Mouse (Mus musculus) lung, embryonic 14.5 days (tissue): ENCODE measurements at regions not wholly inside any gene's neighbourhood (a gene's known extent, or its start where the extent isn't known, plus 50 kb on each side); places are given as distances from the start of the nearest gene placed in this dataset.
"Not testable (repeated sequence)": the region's sequence is repeated elsewhere in the genome, so short reads cannot be mapped to it uniquely, and the experiment has no call there.

ENCODE experiments used
- ATAC-seq: fragments of 200-750 bp; cut with Nextera tagmentation; 2 replicates; pipeline ENCODE4 v1.8.0; 2017; ENCODE audit warnings: mild to moderate bottlenecking, moderate TSS enrichment, moderate library complexity; ENCODE audit not compliant: insufficient read depth
- DNase-seq: peaks from one replicate; pipeline ENCODE4 v3.0.0-alpha.2; 2015
- H3K27ac ChIP-seq: fragments of 300-500 bp; sonication (generic); 2 replicates; pipeline ENCODE4 v1.5.1; 2014; ENCODE audit warnings: low read depth, mild to moderate bottlenecking, moderate library complexity
- H3K27me3 ChIP-seq: fragments of 300-500 bp; sonication (generic); 2 replicates; pipeline ENCODE4 v1.6.1; 2014; ENCODE audit warnings: low read length, control low read depth; ENCODE audit not compliant: insufficient read depth
- H3K36me3 ChIP-seq: fragments of 300-500 bp; sonication (generic); 2 replicates; pipeline ENCODE4 v1.6.1; 2014; ENCODE audit warnings: control low read depth; ENCODE audit not compliant: insufficient read depth
- H3K4me1 ChIP-seq: fragments of 300-500 bp; sonication (generic); 2 replicates; pipeline ENCODE4 v1.6.1; 2014; ENCODE audit warnings: antibody characterized with exemption, control low read depth; ENCODE audit not compliant: insufficient read depth
- H3K4me2 ChIP-seq: fragments of 300-500 bp; sonication (generic); 2 replicates; pipeline ENCODE4 v1.6.1; 2014; ENCODE audit warnings: mild to moderate bottlenecking
- H3K4me3 ChIP-seq: fragments of 300-500 bp; sonication (generic); 2 replicates; pipeline ENCODE4 v1.5.1; 2014; ENCODE audit warnings: low read depth, low read length
- H3K9ac ChIP-seq: fragments of 300-500 bp; sonication (generic); 2 replicates; pipeline ENCODE4 v1.6.1; 2014
- H3K9me3 ChIP-seq: fragments of 300-500 bp; sonication (generic); 2 replicates; pipeline ENCODE4 v1.6.1; 2016; ENCODE audit warnings: low read depth, low read length, control low read depth
- CTCF ChIP-seq: IDR thresholded peaks from 2 replicates; pipeline ENCODE4 v1.5.1; 2016; ENCODE audit warnings: antibody characterized with exemption, low read depth
- WGBS: fragments of 180-500 bp; shearing (Covaris S2); extraction: QIAGEN DNeasy Blood & Tissue Kit; methylation state at CpG from one replicate; pipeline ENCODE4 v1.1.7; 2014; 5-methylcytosine and 5-hydroxymethylcytosine counted together

DNA sequence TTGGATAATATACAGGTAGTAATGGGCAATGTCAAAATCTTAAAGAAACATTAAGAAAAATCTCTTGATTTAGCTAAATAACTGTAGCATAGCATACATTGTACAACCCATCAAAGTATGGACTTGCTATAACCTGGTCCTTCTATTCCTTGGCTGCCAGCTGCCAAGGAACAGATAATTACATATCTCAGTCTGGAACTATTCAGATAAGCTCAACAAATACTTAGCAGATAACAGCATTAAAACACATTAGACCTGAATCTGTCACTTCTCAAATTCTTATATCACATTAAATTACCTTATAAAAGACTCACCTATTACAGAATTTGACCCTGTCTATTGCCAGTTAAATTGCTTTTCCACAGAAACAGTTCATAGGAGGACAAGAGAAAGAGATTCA, 496.2 kb upstream of the Nrxn1 start:
- Histone ChIP-seq H3K36me3 (no peaks in the 10 kb centered on the region), H3K9me3 (no peaks in the 10 kb centered on the region), H3K4me2 (no peak overlapping the region), H3K9ac (no peak overlapping the region), H3K27ac (no peak overlapping the region), H3K4me3 (no peak overlapping the region), H3K4me1 (no peaks in the 10 kb centered on the region), H3K27me3 (no peaks in the 10 kb centered on the region)
- no peak for ATAC-seq
- DNase-seq = no peak
- TF ChIP-seq CTCF = no peak

DNA sequence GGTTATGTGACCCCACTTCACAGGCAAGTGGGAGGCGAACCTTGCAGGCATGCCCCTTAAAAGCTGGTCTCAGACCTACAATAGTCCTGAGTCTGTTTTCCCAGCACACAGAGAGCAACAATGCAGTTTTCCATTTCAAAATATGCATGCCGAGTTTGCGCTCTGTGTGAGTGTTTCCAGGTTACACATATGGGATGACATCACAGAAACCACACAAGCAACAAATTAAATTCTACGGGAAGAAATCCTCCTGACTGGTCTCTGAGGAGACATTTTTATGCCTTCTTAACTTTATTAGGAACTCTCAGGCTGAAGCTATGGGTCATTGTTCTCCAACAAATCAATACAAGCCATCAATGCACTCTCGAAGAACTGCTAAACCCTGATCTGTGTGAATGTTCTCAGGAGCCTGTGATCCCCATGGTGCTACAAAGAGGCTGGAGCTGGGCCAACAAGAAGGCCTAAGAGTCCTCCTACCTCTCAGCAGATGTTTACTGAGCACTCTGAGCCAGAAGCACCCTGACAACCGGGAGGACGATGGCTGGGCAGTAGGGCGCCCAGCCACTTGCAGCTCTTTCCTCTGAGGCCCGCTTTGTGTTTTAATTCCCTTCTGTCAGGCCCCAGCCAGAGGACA, 458.3 kb upstream of the Nrxn1 start:
- H3K9me3 ChIP-seq = not testable (repeated sequence)
- ATAC-seq = peak; percentile 58; the same call in 1 of the 2 replicates

DNA sequence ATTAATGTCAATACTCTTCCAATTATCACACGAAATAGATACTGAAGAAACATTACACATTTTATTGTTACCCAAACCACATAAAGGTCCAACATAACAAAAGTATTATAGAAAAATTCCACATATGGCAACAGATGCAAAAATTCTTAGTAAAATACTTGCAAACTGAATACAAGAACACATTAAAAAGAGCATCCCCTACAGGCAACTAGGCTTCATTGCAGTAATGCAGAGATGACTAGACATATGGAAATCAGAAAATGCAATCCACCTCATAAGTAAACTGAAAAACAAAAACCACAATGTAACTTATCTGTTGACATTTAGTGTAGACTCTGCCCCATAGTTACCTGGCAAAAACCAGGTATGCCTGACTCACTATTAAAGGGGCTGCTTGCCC, 438.6 kb upstream of the Nrxn1 start:
- H3K4me1 ChIP-seq = no peaks in the 10 kb centered on the region
- no peak for TF ChIP-seq CTCF
- no peak for DNase-seq
- H3K27ac ChIP-seq = no peak overlapping the region
- ATAC-seq = no peak
- 77% methylated on average over 1 of the region's 1 CpGs for WGBS
- H3K9ac ChIP-seq = no peak overlapping the region
- H3K9me3 ChIP-seq = no peaks in the 10 kb centered on the region
- H3K27me3 ChIP-seq = no peaks in the 10 kb centered on the region
- no peaks in the 10 kb centered on the region for H3K36me3 ChIP-seq
- H3K4me2 ChIP-seq = no peak overlapping the region
- no peak overlapping the region for H3K4me3 ChIP-seq

More for the DNA sequence above, 458.3 kb upstream of the Nrxn1 start:
- not testable (repeated sequence) for H3K9ac ChIP-seq, H3K27me3 ChIP-seq, H3K27ac ChIP-seq, H3K4me2 ChIP-seq, H3K4me3 ChIP-seq, DNase-seq, H3K4me1 ChIP-seq, H3K36me3 ChIP-seq
- WGBS = 76% methylated on average over 5 of the region's 9 CpGs

DNA sequence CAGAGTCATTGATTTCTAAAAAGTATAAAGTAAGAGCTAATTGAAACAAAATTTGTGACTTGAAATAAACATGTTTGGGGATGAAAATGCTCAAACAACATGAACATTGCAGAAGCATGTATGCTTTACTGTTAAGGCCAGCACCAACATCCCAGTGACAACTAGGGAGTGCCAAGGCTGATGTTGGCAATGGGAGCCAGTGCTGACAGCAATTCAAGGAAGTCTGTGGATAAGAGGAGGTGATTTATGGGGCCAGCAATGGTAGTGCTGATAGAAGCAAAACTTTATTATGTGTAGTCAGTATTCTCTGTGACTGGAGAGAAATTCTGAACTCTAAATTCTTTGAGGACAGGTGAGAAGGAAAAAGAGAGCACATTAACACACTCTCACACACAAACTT, 424.4 kb upstream of the Nrxn1 start:
- DNase-seq (no peak), ATAC-seq (no peak)
- H3K9ac ChIP-seq = no peak overlapping the region
- no peaks in the 10 kb centered on the region for H3K4me1 ChIP-seq
- H3K4me2 ChIP-seq = no peak overlapping the region
- no peak for TF ChIP-seq CTCF
- H3K36me3 ChIP-seq = no peaks in the 10 kb centered on the region
- H3K27me3 ChIP-seq = no peaks in the 10 kb centered on the region
- H3K27ac ChIP-seq = no peak overlapping the region
- no peak overlapping the region for H3K4me3 ChIP-seq
- H3K9me3 ChIP-seq = no peaks in the 10 kb centered on the region
